Mouse (Mus musculus) mouse embryonic stem cell (cell line): ENCODE data around the gene Olfr1368.
"Not testable (repeated sequence)": the region's sequence is repeated elsewhere in the genome, so short reads cannot be mapped to it uniquely, and the experiment has no call there.

ENCODE experiments used
- in situ Hi-C, 2 experiments: fragments of 300-500 bp; cut with MboI; formaldehyde crosslinking; loops; 1 replicate in 1 of 2; 3 replicates in 1 of 2; pipeline ENCODE4 v1.14.3; 2019 to 2020; ENCODE audit warnings: low sequenced_read_pairs in 2 of 2, low pct_unique_long_range_greater_than_20kb in 1 of 2, mixed read lengths in 1 of 2; ENCODE audit not compliant: unreplicated experiment in 1 of 2

The Olfr1368 gene

GRCm38 (mm10) chr13:21114121-21114520, 31.5 kb downstream of the Olfr1368 start:
- in situ Hi-C loops: no loop called here

GRCm38 (mm10) chr13:21111183-21111582, 34.5 kb downstream of the Olfr1368 start, which contains the start of gene Olfr1369-ps1:
Olfr1369-ps1 (plus strand) TSS chr13:21111483.
- in situ Hi-C loops: not testable (repeated sequence)

- in situ Hi-C loops: no loop called here
Observed at GRCm38 (mm10) chr13:21110441-21110840, 35.2 kb downstream of the Olfr1368 start.

- in situ Hi-C loops: no loop called here
Observed at GRCm38 (mm10) chr13:21109759-21110158, 35.9 kb downstream of the Olfr1368 start.
